Mouse (Mus musculus) heart, embryonic 11.5 days (tissue): ENCODE measurements around the gene Rbpms2. TPM values are rescaled to one million over a fixed set of nuclear protein-coding genes. Genes with fewer than 3 reads are reported as not detected.

Experiments used
- ATAC-seq: fragments of 200-750 bp; cut with Nextera tagmentation; replicated peaks from 2 replicates; pipeline ENCODE4 v1.8.0; 2017; ENCODE audit warnings: moderate library complexity; ENCODE audit not compliant: insufficient number of reproducible peaks, low FRiP score, low TSS enrichment
- H3K27ac ChIP-seq: fragments of 300-500 bp; sonication (generic); 2 replicates; pipeline ENCODE4 v1.5.1; 2014; ENCODE audit warnings: mild to moderate bottlenecking, low read depth, low read length
- H3K27me3 ChIP-seq: fragments of 300-500 bp; sonication (generic); 2 replicates; pipeline ENCODE4 v1.6.1; 2014; ENCODE audit warnings: mild to moderate bottlenecking, low read length, mixed read lengths; ENCODE audit not compliant: control insufficient read depth, insufficient read depth
- H3K36me3 ChIP-seq: fragments of 300-500 bp; sonication (generic); 2 replicates; pipeline ENCODE4 v1.6.1; 2014; ENCODE audit warnings: mild to moderate bottlenecking, low read length, moderate library complexity, mixed read lengths; ENCODE audit not compliant: control insufficient read depth, insufficient read depth
- H3K4me1 ChIP-seq: fragments of 300-500 bp; sonication (generic); 2 replicates; pipeline ENCODE4 v1.6.1; 2014; ENCODE audit warnings: low read length; ENCODE audit not compliant: control insufficient read depth, insufficient read depth
- H3K4me2 ChIP-seq: fragments of 300-500 bp; sonication (generic); 2 replicates; pipeline ENCODE4 v1.6.1; 2014; ENCODE audit warnings: mild to moderate bottlenecking, moderate library complexity
- H3K4me3 ChIP-seq: fragments of 300-500 bp; sonication (generic); 2 replicates; pipeline ENCODE4 v1.5.1; 2014; ENCODE audit warnings: low read depth, low read length
- H3K9ac ChIP-seq: fragments of 300-500 bp; sonication (generic); 2 replicates; pipeline ENCODE4 v1.6.1; 2014; ENCODE audit warnings: mild to moderate bottlenecking, low read depth, low read length, moderate library complexity
- H3K9me3 ChIP-seq: fragments of 300-500 bp; sonication (generic); replicated peaks from 2 replicates; pipeline ENCODE4 v1.6.1; 2016; ENCODE audit warnings: low read length; ENCODE audit not compliant: control insufficient read depth
- WGBS: fragments of 180-500 bp; shearing (Covaris S2); extraction: QIAGEN DNeasy Blood & Tissue Kit; methylation state at CpG from one replicate; pipeline ENCODE4 v1.1.7; 2014; ENCODE audit not compliant: insufficient replicate concordance; 5-methylcytosine and 5-hydroxymethylcytosine counted together
- polyA plus RNA-seq: library from polyadenylated mRNA; unstranded; fragments of >200 nt; fragmentation: Nextera tagmentation; extraction: Ambion mirVana; gene quantifications from 2 replicates; pipeline ENCODE4 v1.2.1, GENCODE M21; 2014

The Rbpms2 gene
- polyA plus RNA-seq, 1 experiment from 2014 or later = 154 TPM

GRCm38 (mm10) chr9:65629767-65630630 lies 551 bp downstream of the Rbpms2 start:
- no peaks in the 10 kb centered on the region for H3K9me3 ChIP-seq
- peak overlapping the region; percentile 91 for H3K4me2 ChIP-seq
- peak overlapping the region; percentile 95 for H3K27ac ChIP-seq
- H3K36me3 ChIP-seq = no peaks in the 10 kb centered on the region
- H3K4me1 ChIP-seq = peaks cover 2% of the 10 kb centered on the region; the same call in 1 of the 2 replicates
- ATAC-seq = peak; percentile 88
- WGBS = under 1% methylated on average over 51 of the region's 83 CpGs
- no peaks in the 10 kb centered on the region for H3K27me3 ChIP-seq
- H3K4me3 ChIP-seq = peak overlapping the region; percentile 71
- H3K9ac ChIP-seq = peak overlapping the region; percentile 96

GRCm38 (mm10) chr9:65630631-65631353 lies 1.3 kb downstream of the Rbpms2 start:
- H3K27ac ChIP-seq = peak overlapping the region; percentile 95
- H3K27me3 ChIP-seq = no peaks in the 10 kb centered on the region
- H3K36me3 ChIP-seq = no peaks in the 10 kb centered on the region
- H3K4me3 ChIP-seq = peak overlapping the region; percentile 71
- peak overlapping the region; percentile 91 for H3K4me2 ChIP-seq
- no peaks in the 10 kb centered on the region for H3K9me3 ChIP-seq
- peak overlapping the region; percentile 96 for H3K9ac ChIP-seq
- WGBS = under 1% methylated on average over 66 of the region's 78 CpGs
- peaks cover 2% of the 10 kb centered on the region; the same call in 1 of the 2 replicates for H3K4me1 ChIP-seq
- peak; percentile 52 for ATAC-seq

- 5% methylated on average over 16 of the region's 16 CpGs for WGBS
- ATAC-seq = no peak
Observed at GRCm38 (mm10) chr9:65631354-65632021, 2.0 kb downstream of the Rbpms2 start.

GRCm38 (mm10) chr9:65635766-65636165 lies 6.3 kb downstream of the Rbpms2 start:
- Histone ChIP-seq H3K4me2 (no peak overlapping the region), H3K4me3 (no peak overlapping the region), H3K9ac (no peak overlapping the region), H3K4me1 (peaks cover 26% of the 10 kb centered on the region), H3K27me3 (no peaks in the 10 kb centered on the region), H3K36me3 (no peaks in the 10 kb centered on the region), H3K9me3 (no peaks in the 10 kb centered on the region), H3K27ac (no peak overlapping the region)
- no peak for ATAC-seq
- 70% methylated on average over 1 of the region's 1 CpGs for WGBS

More at GRCm38 (mm10) chr9:65631354-65632021, 2.0 kb downstream of the Rbpms2 start:
- H3K4me2 ChIP-seq = peak overlapping the region; percentile 91
- H3K4me1 ChIP-seq = peaks cover 2% of the 10 kb centered on the region; the same call in 1 of the 2 replicates
- H3K36me3 ChIP-seq = no peaks in the 10 kb centered on the region
- H3K9me3 ChIP-seq = no peaks in the 10 kb centered on the region
- H3K27ac ChIP-seq = peak overlapping the region; percentile 95
- H3K9ac ChIP-seq = peak overlapping the region; percentile 96
- H3K27me3 ChIP-seq = no peaks in the 10 kb centered on the region
- peak overlapping the region; percentile 71 for H3K4me3 ChIP-seq

GRCm38 (mm10) chr9:65636926-65637325 lies 7.5 kb downstream of the Rbpms2 start:
- H3K27me3 ChIP-seq = no peaks in the 10 kb centered on the region
- WGBS = 84% methylated on average over 4 of the region's 4 CpGs
- H3K36me3 ChIP-seq = no peaks in the 10 kb centered on the region
- no peak overlapping the region for H3K4me3 ChIP-seq
- no peak for ATAC-seq
- H3K9ac ChIP-seq = no peak overlapping the region
- no peak overlapping the region for H3K4me2 ChIP-seq
- no peaks in the 10 kb centered on the region for H3K9me3 ChIP-seq
- H3K27ac ChIP-seq = no peak overlapping the region
- peaks cover 35% of the 10 kb centered on the region for H3K4me1 ChIP-seq

GRCm38 (mm10) chr9:65639065-65639464 lies 9.6 kb downstream of the Rbpms2 start:
- Histone ChIP-seq H3K27me3 (no peaks in the 10 kb centered on the region), H3K4me2 (peak overlapping the region; percentile 29; the same call in 1 of the 2 replicates), H3K4me1 (peaks cover 36% of the 10 kb centered on the region), H3K9ac (peak overlapping the region; percentile 58; the same call in 1 of the 2 replicates), H3K36me3 (no peaks in the 10 kb centered on the region), H3K27ac (peak overlapping the region; percentile 86), H3K4me3 (no peak overlapping the region), H3K9me3 (no peaks in the 10 kb centered on the region)
- 35% methylated on average over 5 of the region's 5 CpGs for WGBS
- 0 out of 2 replicates have a peak, but pooled peaks have one; percentile 52 for ATAC-seq

GRCm38 (mm10) chr9:65640838-65641410 lies 11.5 kb downstream of the Rbpms2 start:
- no peak for ATAC-seq
- Histone ChIP-seq H3K27me3 (no peaks in the 10 kb centered on the region), H3K4me3 (no peak overlapping the region), H3K9me3 (no peaks in the 10 kb centered on the region), H3K36me3 (no peaks in the 10 kb centered on the region), H3K4me1 (peaks cover 47% of the 10 kb centered on the region), H3K9ac (no peak overlapping the region), H3K27ac (peak overlapping the region; percentile 54), H3K4me2 (peak overlapping the region; percentile 25)
- 2% methylated on average over 5 of the region's 5 CpGs for WGBS
